Mouse (Mus musculus) liver, embryonic 13.5 days (tissue): Measurements from ENCODE around the gene Setd3. TPM values are rescaled to one million over a fixed set of nuclear protein-coding genes. Genes with fewer than 3 reads are reported as not detected.

Experiments used
- ATAC-seq: fragments of 200-750 bp; cut with Nextera tagmentation; 2 replicates; pipeline ENCODE4 v1.8.0; 2017; ENCODE audit warnings: low read depth, mild to moderate bottlenecking, moderate number of reproducible peaks, moderate library complexity
- DNase-seq: peaks from one replicate; pipeline ENCODE4 v3.0.0; 2022
- H3K27ac ChIP-seq: fragments of 300-500 bp; sonication (generic); 2 replicates; pipeline ENCODE4 v1.5.1; 2015; ENCODE audit warnings: moderate library complexity, mild to moderate bottlenecking, inconsistent platforms
- H3K27me3 ChIP-seq: fragments of 300-500 bp; sonication (generic); 2 replicates; pipeline ENCODE4 v1.6.1; 2015; ENCODE audit warnings: mild to moderate bottlenecking, inconsistent platforms
- H3K36me3 ChIP-seq: fragments of 300-500 bp; sonication (generic); 2 replicates; pipeline ENCODE4 v1.6.1; 2015; ENCODE audit warnings: mild to moderate bottlenecking, inconsistent platforms
- H3K4me1 ChIP-seq: fragments of 300-500 bp; sonication (generic); replicated peaks from 2 replicates; pipeline ENCODE4 v1.6.1; 2015; ENCODE audit warnings: inconsistent platforms
- H3K4me2 ChIP-seq: fragments of 300-500 bp; sonication (generic); 2 replicates; pipeline ENCODE4 v1.6.1; 2015; ENCODE audit warnings: inconsistent platforms, mild to moderate bottlenecking, moderate library complexity
- H3K4me3 ChIP-seq: fragments of 300-500 bp; sonication (generic); replicated peaks from 2 replicates; pipeline ENCODE4 v1.5.1; 2015; ENCODE audit warnings: mild to moderate bottlenecking, inconsistent platforms
- H3K9ac ChIP-seq: fragments of 300-500 bp; sonication (generic); 2 replicates; pipeline ENCODE4 v1.6.1; 2015; ENCODE audit warnings: mild to moderate bottlenecking, inconsistent platforms
- H3K9me3 ChIP-seq: fragments of 300-500 bp; sonication (generic); replicated peaks from 2 replicates; pipeline ENCODE4 v1.6.1; 2016; ENCODE audit warnings: inconsistent platforms
- WGBS: fragments of 180-500 bp; shearing (Covaris S2); methylation state at CpG from one replicate; pipeline ENCODE4 v1.1.7; 2015; ENCODE audit not compliant: insufficient replicate concordance; 5-methylcytosine and 5-hydroxymethylcytosine counted together
- polyA plus RNA-seq: library from polyadenylated mRNA; unstranded; fragments of >200 nt; fragmentation: Nextera tagmentation; extraction: Ambion mirVana; gene quantifications from 2 replicates; pipeline ENCODE4 v1.2.1, GENCODE M21; 2015

The Setd3 gene
- polyA plus RNA-seq, 1 experiment from 2014 or later, result 56.6 TPM

GRCm38 (mm10) chr12:108200094-108200493 lies 21.0 kb upstream of the Setd3 start:
- no peak for ATAC-seq
- no peaks in the 10 kb centered on the region for H3K4me1 ChIP-seq
- no peak overlapping the region for H3K27ac ChIP-seq
- peaks cover 89% of the 10 kb centered on the region for H3K36me3 ChIP-seq
- H3K27me3 ChIP-seq, result no peaks in the 10 kb centered on the region
- 61% methylated on average over 1 of the region's 1 CpGs for whole genome bisulfite sequencing
- no peak for DNase-seq
- H3K9me3 ChIP-seq, result no peaks in the 10 kb centered on the region
- H3K4me2 ChIP-seq, result no peak overlapping the region
- H3K4me3 ChIP-seq, result no peak overlapping the region
- no peak overlapping the region for H3K9ac ChIP-seq

GRCm38 (mm10) chr12:108198447-108198846 lies 19.3 kb upstream of the Setd3 start:
- Histone ChIP-seq H3K27me3 (no peaks in the 10 kb centered on the region), H3K9ac (no peak overlapping the region), H3K27ac (no peak overlapping the region), H3K4me2 (no peak overlapping the region), H3K4me1 (no peaks in the 10 kb centered on the region), H3K9me3 (no peaks in the 10 kb centered on the region), H3K4me3 (no peak overlapping the region), H3K36me3 (peaks cover 100% of the 10 kb centered on the region)
- DNase-seq (no peak), ATAC-seq (no peak)
- 81% methylated on average over 4 of the region's 4 CpGs for WGBS

DNA sequence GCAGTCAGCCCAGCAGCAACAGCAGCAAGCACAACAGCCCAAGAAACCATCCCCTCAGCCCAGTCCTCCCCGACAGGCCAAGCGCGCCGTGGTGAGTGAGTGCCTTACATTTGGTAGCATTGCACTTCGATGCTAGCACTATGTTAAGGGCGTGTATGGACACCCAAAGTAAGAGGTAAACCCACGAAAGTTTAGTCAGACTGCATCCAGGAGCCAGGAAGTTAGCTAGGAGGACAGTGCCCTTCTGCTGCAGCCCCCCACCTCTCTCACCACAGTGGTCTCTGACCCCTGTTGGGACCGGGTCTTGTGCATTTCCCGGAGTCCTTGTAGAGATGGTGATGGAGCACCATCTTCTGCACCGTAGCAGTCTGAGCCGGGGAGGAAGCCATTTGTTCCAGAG lies 16.6 kb upstream of the Setd3 start:
- Histone ChIP-seq H3K27me3 (no peaks in the 10 kb centered on the region), H3K9ac (no peak overlapping the region), H3K4me3 (no peak overlapping the region), H3K4me1 (no peaks in the 10 kb centered on the region), H3K27ac (no peak overlapping the region), H3K9me3 (no peaks in the 10 kb centered on the region), H3K4me2 (no peak overlapping the region), H3K36me3 (peaks cover 98% of the 10 kb centered on the region)
- WGBS, result 87% methylated on average over 11 of the region's 11 CpGs
- ATAC-seq, result no peak
- no peak for DNase-seq

DNA sequence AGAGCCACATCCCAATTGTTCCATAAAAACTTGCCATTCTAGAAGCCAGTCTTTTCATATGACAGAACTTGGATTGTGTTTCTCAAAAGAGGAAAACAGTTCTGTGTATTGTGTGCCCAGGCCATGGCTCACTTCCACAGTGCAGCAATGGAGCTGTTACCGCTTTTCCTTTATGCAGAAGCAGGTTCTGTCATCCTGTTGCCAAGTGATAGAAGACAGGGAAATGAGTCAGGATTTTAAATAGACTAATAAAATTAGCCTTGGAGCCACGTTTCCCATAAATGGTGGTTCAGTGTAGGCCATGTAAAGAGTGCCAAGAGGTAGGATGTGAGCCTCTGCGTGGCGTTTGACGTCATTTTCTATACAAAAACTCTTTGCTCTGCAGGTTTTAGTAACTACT lies 14.8 kb upstream of the Setd3 start:
- no peak overlapping the region for H3K9ac ChIP-seq
- H3K9me3 ChIP-seq, result no peaks in the 10 kb centered on the region
- peaks cover 97% of the 10 kb centered on the region for H3K36me3 ChIP-seq
- H3K4me3 ChIP-seq, result no peak overlapping the region
- 84% methylated on average over 5 of the region's 5 CpGs for WGBS
- no peak for DNase-seq
- no peak overlapping the region for H3K27ac ChIP-seq
- H3K27me3 ChIP-seq, result no peaks in the 10 kb centered on the region
- no peak for ATAC-seq
- no peaks in the 10 kb centered on the region for H3K4me1 ChIP-seq
- H3K4me2 ChIP-seq, result no peak overlapping the region

DNA sequence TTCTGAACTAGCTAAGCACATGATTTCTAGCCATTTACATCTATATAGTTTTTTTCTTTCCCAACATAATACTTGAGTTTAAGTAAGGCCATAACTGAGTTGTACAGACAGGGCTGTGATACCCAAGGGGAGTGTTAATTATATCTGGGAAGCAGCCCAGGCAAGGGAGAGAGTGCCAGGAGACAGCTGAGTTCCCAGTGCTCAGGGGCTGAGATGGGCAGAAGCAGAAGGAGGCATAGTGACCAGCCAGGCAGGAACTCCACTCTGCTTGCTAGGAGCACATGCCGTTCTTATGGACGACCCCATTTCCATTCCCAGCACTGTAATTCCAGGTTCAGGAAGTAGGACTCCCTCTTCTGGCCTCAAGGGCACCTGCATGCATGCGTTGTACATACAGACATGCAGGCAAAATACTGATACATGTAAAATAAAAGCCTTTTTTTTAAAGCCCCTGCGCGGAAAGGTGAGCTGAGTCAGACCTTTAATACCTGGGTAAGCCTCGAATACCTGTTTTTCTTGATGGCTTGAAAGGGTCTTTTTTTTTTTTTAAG lies 8.5 kb upstream of the Setd3 start:
- 83% methylated on average over 6 of the region's 6 CpGs for WGBS
- Histone ChIP-seq H3K27me3 (no peaks in the 10 kb centered on the region), H3K27ac (no peak overlapping the region), H3K4me3 (no peak overlapping the region), H3K36me3 (peaks cover 92% of the 10 kb centered on the region), H3K9ac (no peak overlapping the region), H3K4me2 (no peak overlapping the region), H3K9me3 (no peaks in the 10 kb centered on the region), H3K4me1 (no peaks in the 10 kb centered on the region)
- DNase-seq, result no peak
- no peak for ATAC-seq

GRCm38 (mm10) chr12:108181716-108182115 lies 2.6 kb upstream of the Setd3 start:
- H3K9me3 ChIP-seq, result no peaks in the 10 kb centered on the region
- peaks cover 27% of the 10 kb centered on the region for H3K4me1 ChIP-seq
- no peak overlapping the region for H3K4me3 ChIP-seq
- H3K27me3 ChIP-seq, result no peaks in the 10 kb centered on the region
- peaks cover 50% of the 10 kb centered on the region for H3K36me3 ChIP-seq
- no peak overlapping the region for H3K9ac ChIP-seq
- H3K4me2 ChIP-seq, result no peak overlapping the region
- DNase-seq (no peak), ATAC-seq (no peak)
- no peak overlapping the region for H3K27ac ChIP-seq
- 85% methylated on average over 6 of the region's 6 CpGs for WGBS

- Histone ChIP-seq H3K27ac (peak within 1 kb of the TSS; percentile 95), H3K4me2 (peak within 1 kb of the TSS; percentile 93), H3K36me3 (peaks cover 34% of the 10 kb centered on the region), H3K9me3 (no peaks in the 10 kb centered on the region), H3K27me3 (no peaks in the 10 kb centered on the region), H3K4me3 (peak within 1 kb of the TSS; percentile 97), H3K9ac (peak within 1 kb of the TSS; percentile 97), H3K4me1 (peaks cover 41% of the 10 kb centered on the region)
- ATAC-seq (peak; percentile 94), DNase-seq (peak; percentile 99)
- under 1% methylated on average over 82 of the region's 82 CpGs for WGBS
Measured at GRCm38 (mm10) chr12:108179321-108180266, 480 bp upstream of the Setd3 start, which contains the start of gene Ccnk. Gene Ccnk (plus strand): TSS chr12:108179579.

GRCm38 (mm10) chr12:108178331-108179245 lies 526 bp downstream of the Setd3 start:
- peak; percentile 80 for ATAC-seq
- DNase-seq, result peak; percentile 61

GRCm38 (mm10) chr12:108176366-108176765 lies 2.7 kb downstream of the Setd3 start:
- Histone ChIP-seq H3K27ac (peak overlapping the region; percentile 43; the same call in 1 of the 2 replicates), H3K36me3 (peaks cover 4% of the 10 kb centered on the region; the same call in 1 of the 2 replicates), H3K9ac (peak overlapping the region; percentile 23; the same call in 1 of the 2 replicates), H3K27me3 (no peaks in the 10 kb centered on the region), H3K4me1 (peaks cover 62% of the 10 kb centered on the region), H3K4me3 (peak overlapping the region; percentile 10; the same call in 1 of the 2 replicates), H3K4me2 (peak overlapping the region; percentile 39), H3K9me3 (no peaks in the 10 kb centered on the region)
- no peak for ATAC-seq
- DNase-seq, result no peak
- 70% methylated on average over 3 of the region's 3 CpGs for WGBS

More at GRCm38 (mm10) chr12:108178331-108179245, 526 bp downstream of the Setd3 start:
- WGBS, result under 1% methylated on average over 90 of the region's 103 CpGs
- Histone ChIP-seq H3K4me2 (peak overlapping the region; percentile 93), H3K4me1 (peaks cover 44% of the 10 kb centered on the region), H3K27ac (peak overlapping the region; percentile 95), H3K4me3 (peak overlapping the region; percentile 97), H3K9ac (peak overlapping the region; percentile 97), H3K36me3 (peaks cover 24% of the 10 kb centered on the region), H3K27me3 (no peaks in the 10 kb centered on the region), H3K9me3 (no peaks in the 10 kb centered on the region)

DNA sequence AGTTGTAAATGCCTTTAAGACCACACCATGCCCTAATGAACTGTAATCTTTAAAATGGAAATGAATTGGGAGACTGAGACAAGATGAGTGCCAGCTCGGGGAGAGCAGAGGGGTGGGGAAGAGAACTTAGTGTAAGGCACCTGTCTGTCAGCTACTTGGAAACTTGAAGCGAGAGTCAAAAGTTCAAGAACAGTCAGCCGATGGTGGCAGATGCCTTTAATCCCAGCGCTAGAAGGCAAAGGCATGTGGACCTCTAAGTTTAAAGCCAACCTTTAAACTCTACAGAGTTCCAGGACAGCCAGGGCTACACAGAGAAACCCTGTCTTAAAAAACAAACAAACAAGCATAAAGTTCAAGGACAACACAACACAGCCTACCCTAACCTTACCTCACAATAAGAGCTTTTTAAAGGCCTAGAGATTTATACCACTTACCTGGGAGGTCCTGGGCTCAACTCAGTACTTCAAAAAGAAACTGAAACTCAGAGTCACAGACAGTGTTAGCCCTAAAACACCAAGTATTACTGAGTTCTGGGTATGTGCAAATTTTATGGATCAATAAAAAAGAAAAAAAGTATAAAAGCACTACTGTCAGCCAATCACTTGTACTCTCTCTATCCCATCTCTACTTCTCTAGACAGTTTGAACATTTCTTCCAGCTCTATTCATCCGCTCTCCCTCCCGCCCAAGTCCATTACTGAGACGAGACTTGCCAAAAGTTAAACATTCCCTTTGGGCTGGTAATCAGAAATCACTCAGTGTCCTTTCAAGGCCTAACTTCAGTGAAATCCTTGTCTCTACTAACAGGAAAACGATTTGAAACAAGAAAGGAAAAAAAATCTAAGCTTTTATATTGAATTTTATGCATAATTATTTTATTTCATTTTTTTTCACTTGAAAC lies 4.3 kb downstream of the Setd3 start:
- 68% methylated on average over 8 of the region's 8 CpGs for WGBS
- no peak for DNase-seq
- H3K4me2 ChIP-seq, result peak overlapping the region; percentile 20; the same call in 1 of the 2 replicates
- H3K27me3 ChIP-seq, result no peaks in the 10 kb centered on the region
- peak overlapping the region; percentile 9; the same call in 1 of the 2 replicates for H3K4me3 ChIP-seq
- no peak overlapping the region for H3K9ac ChIP-seq
- H3K9me3 ChIP-seq, result no peaks in the 10 kb centered on the region
- no peak overlapping the region for H3K27ac ChIP-seq
- peaks cover 66% of the 10 kb centered on the region for H3K4me1 ChIP-seq
- ATAC-seq, result no peak
- peaks cover 3% of the 10 kb centered on the region; the same call in 1 of the 2 replicates for H3K36me3 ChIP-seq
